Mouse (Mus musculus): Measurements from ENCODE around the gene St5.

GRCm38 (mm10) chr7:109646574-109646973 is 56.8 kb downstream of the St5 start:
- no peak for TF ChIP-seq CTCF (IDR thresholded peaks at IDR 0.05; ENCODE audit: borderline replicate concordance, control insufficient read depth, extremely low read depth, insufficient read depth, low read length, poor library complexity)
- TF ChIP-seq POLR2A (IDR thresholded peaks at IDR 0.05; ENCODE audit: control insufficient read depth, extremely low read depth, insufficient read depth, low read length, poor library complexity): no peak
